Mouse (Mus musculus) mesoderm, embryonic 11.5 days (tissue): ENCODE measurements at regions not wholly inside any gene's neighbourhood (a gene's known extent, or its start where the extent isn't known, plus 50 kb on each side); places are given as distances from the start of the nearest gene placed in this dataset.

ENCODE experiments used
- DNase-seq: peaks from one replicate; pipeline ENCODE4 v3.0.0-alpha.2; 2012; ENCODE audit warnings: low read depth, low spot score

DNA sequence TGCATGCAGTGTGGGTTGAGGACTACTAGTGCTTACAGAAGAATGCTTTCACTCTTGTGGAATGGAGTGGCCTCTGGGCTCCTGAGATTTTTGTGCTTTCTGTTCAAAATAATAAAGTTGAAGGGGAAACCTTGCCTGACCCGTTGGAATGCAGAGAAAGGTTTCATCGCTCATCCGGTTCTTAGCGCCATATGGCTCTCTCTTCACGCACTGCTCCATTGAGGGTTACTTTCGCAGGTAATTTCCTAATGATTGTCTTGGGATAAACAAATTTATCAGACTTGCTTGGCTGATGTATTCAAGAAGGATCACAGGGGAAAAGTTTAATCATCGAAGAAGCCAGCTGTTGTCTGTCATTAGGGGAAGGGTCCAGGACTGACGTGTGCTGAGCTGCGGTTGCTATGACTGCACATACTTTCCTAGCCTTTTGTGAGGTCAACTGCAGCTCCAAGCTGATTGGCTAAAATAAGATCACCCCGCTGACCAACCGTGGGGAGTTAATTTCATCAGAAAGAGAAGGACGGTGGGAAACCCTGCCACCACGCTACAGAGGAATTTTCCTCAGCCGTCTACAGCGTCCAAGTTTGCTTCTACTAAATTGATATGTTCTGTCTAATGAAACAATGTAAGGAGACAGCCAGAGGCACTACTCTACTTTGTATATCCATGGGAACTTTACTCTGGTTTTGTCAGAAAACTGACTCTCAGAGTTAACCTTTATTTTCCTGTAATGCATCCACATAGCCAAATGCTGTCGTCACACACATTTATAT lies 210.9 kb downstream of the Sox2 start:
- no peak for DNase-seq

DNA sequence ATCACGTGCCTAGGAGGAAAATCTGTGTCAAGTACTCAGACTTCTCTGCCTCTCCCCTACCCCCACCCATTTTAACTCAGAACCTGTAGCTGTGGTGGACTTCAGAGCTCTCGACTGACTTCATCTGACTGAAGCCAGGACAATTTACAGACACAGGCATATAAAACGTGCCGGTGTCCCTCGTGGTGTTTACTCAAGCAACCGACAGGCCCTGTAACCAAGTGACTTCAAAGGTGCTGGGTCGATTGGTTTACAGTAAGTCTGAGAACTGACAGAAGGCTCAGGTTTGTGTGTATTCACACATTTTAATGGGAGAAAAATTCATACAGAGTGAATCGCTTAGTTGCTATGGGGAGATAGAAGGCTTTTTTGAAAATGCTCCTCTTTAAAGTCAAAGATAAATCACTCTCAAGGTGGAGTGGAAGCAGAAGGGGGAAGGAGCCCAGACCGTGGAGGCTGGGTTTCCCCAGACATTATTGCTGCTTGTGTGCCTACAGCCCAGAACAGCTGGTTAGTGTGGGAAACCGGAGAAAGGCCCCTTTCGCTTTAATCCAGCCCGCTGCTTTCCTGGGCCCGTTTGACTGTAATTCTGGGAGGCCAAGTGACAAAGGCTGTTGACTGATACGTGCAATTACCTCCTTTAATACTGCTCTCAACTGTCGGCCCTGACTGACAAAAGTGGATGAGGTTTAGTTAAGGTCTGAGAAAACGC lies 218.6 kb downstream of the Sox2 start:
- DNase-seq: peak; percentile 23

DNA sequence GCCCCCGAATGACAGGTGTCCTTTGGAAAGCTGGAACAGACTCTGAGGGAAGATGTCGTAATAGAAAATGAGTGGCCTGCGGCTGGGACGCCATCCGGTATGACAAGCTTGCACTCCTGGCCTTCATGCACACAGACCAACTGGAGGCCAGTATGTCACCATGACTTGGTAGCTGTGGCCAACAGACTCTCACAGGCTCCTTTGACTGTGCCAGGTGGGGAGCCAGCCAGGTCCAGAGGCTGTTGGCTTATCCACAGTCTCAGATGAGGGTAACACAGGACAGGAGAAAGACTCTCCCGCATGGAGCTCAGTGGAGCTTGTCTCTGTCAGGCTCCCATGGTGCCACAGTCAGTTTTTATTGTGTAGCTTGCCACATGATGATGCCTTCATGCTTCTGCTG lies 219.7 kb downstream of the Sox2 start:
- DNase-seq: no peak

DNA sequence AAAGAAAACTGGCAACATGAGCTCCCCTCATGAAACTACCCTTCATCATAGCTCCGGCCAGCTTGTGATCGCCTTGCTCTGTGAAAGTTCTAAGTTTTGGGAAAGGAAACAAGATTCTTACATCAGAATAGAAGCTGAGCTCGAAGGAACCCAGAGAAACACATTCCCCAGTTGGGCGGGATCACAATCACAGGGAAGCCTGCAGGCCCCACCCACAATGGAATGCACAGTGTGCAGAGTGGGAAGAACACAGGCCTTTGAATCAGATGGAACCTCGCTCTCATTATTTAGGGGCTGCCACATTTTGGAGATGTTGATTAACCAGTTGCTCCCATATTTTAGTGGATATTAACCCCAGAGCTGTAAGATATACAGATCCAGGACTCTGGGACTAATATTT lies 234.9 kb downstream of the Sox2 start:
- no peak for DNase-seq

DNA sequence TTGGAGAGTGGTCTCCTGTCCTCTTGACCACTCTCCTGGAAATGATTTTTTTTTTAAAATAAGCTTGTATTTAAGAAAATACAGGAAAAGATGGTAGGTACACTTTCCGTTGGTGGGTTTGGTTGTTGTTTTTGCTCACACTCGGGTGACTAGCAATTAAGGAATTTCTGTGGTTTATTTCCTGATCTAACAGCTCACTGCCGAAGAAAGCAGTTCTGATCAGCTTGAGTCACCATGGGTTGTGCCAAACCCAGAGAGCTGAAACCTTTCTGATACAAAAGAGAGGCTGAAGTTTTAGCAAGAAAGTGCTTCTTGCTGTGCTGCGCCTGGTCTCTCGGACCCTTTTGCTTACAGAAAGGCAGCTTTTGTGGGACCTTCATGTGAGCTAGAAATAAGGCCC lies 243.2 kb downstream of the Sox2 start:
- DNase-seq: no peak

DNA sequence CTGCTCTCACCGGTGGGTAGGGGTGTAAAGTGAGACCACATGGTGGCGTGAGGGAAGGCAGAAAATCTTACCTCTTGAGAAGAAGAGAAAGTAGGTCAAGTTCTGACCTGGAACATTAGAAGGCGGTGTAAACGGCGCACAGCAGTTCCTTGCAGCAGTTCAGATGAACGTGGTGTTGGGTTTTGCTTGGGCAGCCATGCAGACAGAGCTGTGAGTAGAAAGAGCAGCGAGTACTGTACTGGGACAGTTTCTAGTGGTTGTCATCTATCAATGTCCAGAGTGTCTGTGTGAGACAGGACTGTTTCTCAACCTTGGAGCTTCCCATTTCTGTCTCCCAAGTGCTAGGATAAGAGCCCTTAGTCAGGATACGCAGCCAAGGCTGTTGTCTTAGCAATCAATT lies 252.9 kb downstream of the Sox2 start:
- DNase-seq: no peak

DNA sequence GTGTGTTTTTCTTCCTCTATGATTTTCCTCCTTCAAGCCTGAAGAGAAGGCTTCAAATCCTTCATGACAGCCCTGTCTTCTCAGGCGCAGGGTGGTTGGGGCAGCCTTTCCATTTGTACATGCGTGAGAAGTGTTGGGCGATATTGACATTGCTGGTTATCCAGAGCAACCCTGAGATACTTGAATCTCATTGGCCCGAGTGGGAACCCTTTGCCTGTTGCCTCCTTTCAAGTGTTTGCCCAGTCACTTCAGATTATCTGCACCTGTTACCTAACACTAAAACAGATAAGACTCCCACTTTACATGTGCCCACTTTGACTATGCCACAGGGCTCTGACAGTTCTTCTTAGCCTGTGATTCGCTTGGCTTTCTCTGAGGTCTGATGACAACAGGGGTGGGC lies 258.3 kb downstream of the Sox2 start:
- no peak for DNase-seq

DNA sequence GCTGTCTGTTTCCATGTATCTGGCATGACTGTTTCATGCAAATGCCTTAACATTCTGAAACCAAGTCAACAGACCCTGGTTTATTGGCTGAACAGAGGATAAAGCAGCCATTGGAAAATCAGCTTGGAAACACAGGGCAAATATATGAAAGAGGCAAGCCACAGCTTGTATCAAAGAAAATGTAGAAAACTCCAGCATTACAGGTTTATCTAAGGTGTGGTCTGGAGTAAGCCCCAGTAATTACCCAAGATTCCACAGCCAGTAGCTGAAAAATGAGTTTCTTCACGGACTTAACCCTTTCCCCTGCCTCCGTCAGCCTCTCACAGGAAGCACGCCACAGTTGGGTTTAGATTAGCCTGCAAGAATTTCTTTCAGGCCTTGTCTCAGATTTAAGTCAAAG lies 259.1 kb downstream of the Sox2 start:
- no peak for DNase-seq

DNA sequence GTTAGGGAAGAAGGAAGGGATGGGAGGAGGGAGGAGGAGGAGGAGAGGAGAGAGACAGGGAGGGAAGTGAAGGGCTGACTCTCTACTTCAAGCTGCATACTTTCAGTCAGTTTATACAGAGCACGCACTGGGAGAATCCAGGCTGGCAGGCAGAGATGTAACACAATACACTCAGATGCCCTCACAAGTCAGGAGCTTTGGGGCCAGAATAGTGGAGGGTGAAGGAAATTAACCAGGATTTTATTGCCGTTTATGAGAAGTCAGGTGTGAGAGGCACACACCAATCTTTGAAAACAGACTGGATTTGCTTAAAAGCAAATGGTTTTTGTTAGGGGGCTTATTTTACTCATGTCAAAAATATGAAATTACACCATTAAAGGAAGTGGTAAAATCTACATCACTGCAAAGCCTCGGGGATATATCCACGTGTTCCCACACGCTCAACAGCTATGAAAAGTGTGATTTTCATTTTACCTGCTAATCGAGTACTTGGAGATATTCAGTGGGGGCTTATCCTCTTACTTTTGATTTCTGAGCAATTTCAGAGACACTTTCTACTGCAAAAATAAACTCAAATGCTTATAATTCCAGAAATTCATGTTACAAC lies 268.2 kb downstream of the Sox2 start:
- DNase-seq: no peak

DNA sequence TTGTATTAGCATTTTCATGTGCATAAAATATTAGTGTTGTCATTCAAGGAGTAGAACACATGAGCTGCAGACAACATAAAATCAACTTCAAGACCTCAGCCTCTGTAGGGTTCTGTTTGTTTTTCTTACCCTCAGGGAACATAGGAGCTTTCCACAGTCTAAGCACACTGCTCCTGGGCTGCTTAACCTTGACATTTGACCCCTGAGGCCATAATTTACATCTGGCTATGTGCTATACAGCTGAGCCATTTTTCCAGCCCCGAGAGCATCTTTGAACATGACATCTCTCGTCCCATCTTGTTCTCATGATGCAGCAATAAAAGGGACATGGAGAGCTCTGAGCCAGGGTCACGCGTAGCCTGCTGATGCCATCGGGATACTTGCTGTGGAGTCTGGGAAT lies 270.3 kb downstream of the Sox2 start:
- peak; percentile 69 for DNase-seq

DNA sequence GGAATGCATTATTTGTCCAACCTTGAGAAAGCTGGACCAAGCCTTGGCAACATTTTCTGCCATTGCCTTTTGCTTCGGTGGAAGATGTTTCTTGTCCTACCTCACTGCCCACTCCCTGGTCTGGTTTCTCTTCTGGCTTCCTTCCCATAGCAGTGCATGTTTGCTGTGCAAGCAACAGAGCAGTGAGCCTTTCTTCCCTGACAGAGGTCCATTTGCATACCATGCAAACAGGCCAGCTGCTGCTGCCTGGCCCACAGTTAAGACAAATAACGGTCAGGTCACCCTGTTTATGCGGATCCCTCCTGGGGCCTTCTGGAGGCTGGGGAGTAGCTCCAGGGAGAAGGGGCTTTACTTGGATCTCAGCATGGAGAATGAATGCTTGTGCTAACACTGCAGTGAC lies 299.7 kb downstream of the Sox2 start:
- DNase-seq: peak; percentile 30

DNA sequence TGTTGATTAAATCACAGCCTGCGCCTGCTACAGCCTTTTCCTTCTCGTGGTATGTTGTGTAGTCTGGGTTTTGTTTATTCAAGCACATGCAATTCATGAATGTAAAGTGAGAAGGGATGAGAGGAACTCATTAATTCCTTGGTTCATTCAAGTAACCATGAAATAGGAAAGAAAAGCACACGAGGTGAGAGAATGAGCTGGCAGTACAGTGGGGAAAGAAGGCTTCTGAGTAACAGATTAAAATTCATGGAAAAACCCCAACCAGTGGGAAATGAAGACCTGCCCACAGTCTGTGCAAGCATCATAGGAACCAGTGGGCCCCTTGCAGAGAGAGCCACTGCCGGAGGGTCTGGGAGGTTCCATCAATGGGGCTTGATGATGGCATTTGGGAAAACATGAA lies 306.0 kb downstream of the Sox2 start:
- DNase-seq: no peak

DNA sequence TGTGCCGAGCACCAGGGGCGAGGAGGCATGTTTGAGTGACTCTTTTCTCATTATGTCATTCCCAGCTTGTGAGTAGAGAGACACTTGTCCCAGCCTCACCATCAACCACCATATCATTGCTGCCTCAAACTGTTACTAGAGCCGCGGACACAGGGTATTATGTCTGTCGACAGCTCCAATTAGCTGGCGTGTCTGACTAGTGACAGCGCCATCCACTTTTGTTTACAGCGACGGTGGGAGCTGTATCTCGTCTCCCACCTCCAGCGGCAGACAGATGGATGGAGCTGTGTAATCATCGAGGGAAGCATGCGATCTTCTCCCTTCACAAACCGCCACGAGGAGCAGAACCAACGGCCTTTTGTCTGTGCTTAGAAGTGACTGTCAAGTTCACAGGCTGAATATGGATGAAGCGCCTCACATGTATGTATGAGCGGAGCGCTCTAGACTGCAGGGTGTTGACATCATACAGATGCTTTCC lies 308.9 kb downstream of the Sox2 start:
- DNase-seq: peak; percentile 12

DNA sequence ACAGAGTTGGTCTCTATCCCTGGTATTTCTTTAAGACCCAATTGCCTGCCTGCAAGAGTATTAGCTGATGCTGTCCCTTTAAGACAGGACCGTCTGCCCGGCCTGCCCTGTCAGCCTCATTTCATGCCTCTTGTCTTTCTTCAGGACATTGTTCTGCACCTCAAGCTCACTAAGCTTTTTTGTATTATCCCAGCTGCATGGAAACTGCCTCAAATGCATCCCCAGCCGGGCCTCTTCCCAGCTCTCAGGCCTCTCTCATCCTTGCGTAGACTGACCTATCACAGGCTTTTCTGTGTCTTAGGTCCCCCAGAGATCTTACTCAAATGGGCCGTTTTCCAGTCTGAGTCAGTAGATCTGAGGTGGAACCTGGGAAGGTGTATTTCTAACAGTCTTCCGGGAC lies 316.2 kb downstream of the Sox2 start:
- peak; percentile 10 for DNase-seq

DNA sequence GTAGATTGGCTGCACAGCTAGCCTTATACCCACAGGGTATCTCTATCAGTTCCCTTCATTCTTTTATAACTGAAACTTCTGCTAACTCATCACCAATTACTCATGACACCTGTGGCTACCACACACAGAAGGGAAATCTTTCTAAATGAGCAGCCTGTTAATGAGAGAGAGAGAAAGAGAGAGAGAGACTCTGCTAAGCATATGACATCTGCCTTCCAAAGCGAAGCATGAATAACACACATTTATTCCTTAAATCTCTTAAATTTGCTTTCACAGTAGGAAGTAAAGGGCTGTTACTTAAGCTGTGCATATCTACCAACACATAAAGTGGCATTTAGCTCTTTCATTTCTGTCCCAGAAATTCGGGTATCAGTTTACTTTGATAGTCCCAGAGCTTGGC lies 317.7 kb downstream of the Sox2 start:
- no peak for DNase-seq

DNA sequence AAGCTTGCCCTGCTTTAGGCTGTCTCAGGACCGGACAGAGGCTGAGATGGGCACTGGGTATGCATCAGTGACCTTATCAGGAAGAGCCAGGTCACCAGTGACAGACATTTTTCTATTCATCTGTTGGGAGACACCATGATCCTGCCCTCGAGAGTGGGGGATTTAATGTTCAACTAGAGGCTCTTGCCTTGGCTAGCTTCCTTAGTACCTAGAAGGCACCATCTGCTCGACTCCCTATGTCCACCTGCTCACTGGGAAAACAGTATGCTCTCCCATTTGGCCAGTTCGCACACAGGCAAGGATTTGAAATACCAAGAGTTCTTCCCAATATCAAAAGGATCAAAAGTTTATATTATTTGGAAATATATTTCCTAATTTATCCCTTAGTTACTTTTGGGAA lies 321.3 kb downstream of the Sox2 start:
- DNase-seq: no peak

DNA sequence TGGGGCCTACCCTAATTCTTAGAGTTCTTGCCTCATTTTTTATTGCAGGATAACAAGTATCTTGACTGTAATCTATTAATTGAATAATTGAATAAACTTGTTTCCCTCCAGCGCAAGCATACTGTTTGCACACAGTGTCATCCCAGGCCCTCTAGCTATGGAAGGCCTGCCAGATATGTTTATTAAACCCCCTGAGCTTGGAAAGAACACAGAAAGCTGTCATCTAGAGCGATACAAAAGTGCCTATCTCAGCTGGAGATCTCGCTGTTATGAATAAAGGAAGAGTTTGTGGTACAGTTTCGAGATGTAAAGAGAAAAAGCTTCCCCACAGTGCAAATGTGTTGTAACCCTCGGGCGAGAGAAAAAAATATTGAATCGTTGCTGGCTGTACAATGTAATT lies 324.2 kb downstream of the Sox2 start:
- DNase-seq: no peak
